Mouse (Mus musculus) midbrain, postnatal 0 days (tissue): Measurements from ENCODE around the gene Slc11a1. TPM values are rescaled to one million over a fixed set of nuclear protein-coding genes. Genes with fewer than 3 reads are reported as not detected.

Source experiments
- ATAC-seq: fragments of 200-750 bp; cut with Nextera tagmentation; 2 replicates; pipeline ENCODE4 v1.8.0; 2017; ENCODE audit warnings: moderate number of reproducible peaks, mild to moderate bottlenecking, moderate TSS enrichment, moderate library complexity; ENCODE audit not compliant: low FRiP score
- DNase-seq: peaks from one replicate; pipeline ENCODE4 v3.0.0-alpha.2; 2015; ENCODE audit warnings: low spot score
- H3K27ac ChIP-seq: fragments of 300-500 bp; sonication (generic); 2 replicates; pipeline ENCODE4 v1.5.1; 2014; ENCODE audit warnings: low read depth, mild to moderate bottlenecking, low read length, mixed read lengths
- H3K27me3 ChIP-seq: fragments of 300-500 bp; sonication (generic); 2 replicates; pipeline ENCODE4 v1.6.1; 2014; ENCODE audit warnings: low read length, control low read depth, mixed read lengths; ENCODE audit not compliant: insufficient read depth
- H3K36me3 ChIP-seq: fragments of 300-500 bp; sonication (generic); 2 replicates; pipeline ENCODE4 v1.6.1; 2014; ENCODE audit warnings: low read length, control low read depth, mixed read lengths; ENCODE audit not compliant: insufficient read depth
- H3K4me1 ChIP-seq: fragments of 300-500 bp; sonication (generic); 2 replicates; pipeline ENCODE4 v1.6.1; 2014; ENCODE audit warnings: mild to moderate bottlenecking, control low read depth, antibody characterized with exemption, low read length, mixed read lengths; ENCODE audit not compliant: insufficient read depth
- H3K4me2 ChIP-seq: fragments of 300-500 bp; sonication (generic); 2 replicates; pipeline ENCODE4 v1.6.1; 2014; ENCODE audit warnings: low read depth, mild to moderate bottlenecking, low read length, mixed read lengths; ENCODE audit not compliant: poor library complexity, severe bottlenecking
- H3K4me3 ChIP-seq: fragments of 300-500 bp; sonication (generic); 2 replicates; pipeline ENCODE4 v1.5.1; 2014; ENCODE audit warnings: low read depth, mild to moderate bottlenecking, low read length, moderate library complexity
- H3K9ac ChIP-seq: fragments of 300-500 bp; sonication (generic); replicated peaks from 2 replicates; pipeline ENCODE4 v1.6.1; 2014; ENCODE audit warnings: mild to moderate bottlenecking, low read length, moderate library complexity, mixed read lengths; ENCODE audit not compliant: poor library complexity, severe bottlenecking
- H3K9me3 ChIP-seq: fragments of 300-500 bp; sonication (generic); 2 replicates; pipeline ENCODE4 v1.6.1; 2016; ENCODE audit warnings: low read length, control low read depth
- CTCF ChIP-seq: IDR thresholded peaks from 2 replicates; pipeline ENCODE4 v1.5.1; 2016; ENCODE audit warnings: antibody characterized with exemption, mild to moderate bottlenecking
- WGBS: fragments of 180-500 bp; shearing (Covaris S2); extraction: QIAGEN DNeasy Blood & Tissue Kit; methylation state at CpG from one replicate; pipeline ENCODE4 v1.1.7; 2014; 5-methylcytosine and 5-hydroxymethylcytosine counted together
- polyA plus RNA-seq: library from polyadenylated mRNA; unstranded; fragments of >200 nt; fragmentation: Nextera tagmentation; extraction: Ambion mirVana; gene quantifications from 2 replicates; pipeline ENCODE4 v1.2.1, GENCODE M21; 2015
- total RNA-seq: library from RNA; depleted of rRNA; stranded (reverse); fragments of >200 nt; gene quantifications from 2 replicates; pipeline ENCODE4 v1.2.3, GENCODE M21; 2014

Slc11a1 gene
- total and polyA plus RNA-seq, 2 experiments from 2014 or later, result 1.3 to 12.6 TPM

GRCm38 (mm10) chr1:74344163-74344916, 30.7 kb upstream of the Slc11a1 start:
- Histone ChIP-seq H3K27me3 (no peaks in the 10 kb centered on the region), H3K9ac (no peak overlapping the region), H3K4me3 (no peak overlapping the region), H3K4me1 (no peaks in the 10 kb centered on the region), H3K9me3 (no peaks in the 10 kb centered on the region), H3K36me3 (peaks cover 5% of the 10 kb centered on the region), H3K27ac (no peak overlapping the region), H3K4me2 (no peak overlapping the region)
- ATAC-seq (no peak), DNase-seq (peak; percentile 14)
- WGBS, result 67% methylated on average over 11 of the region's 11 CpGs
- no peak for TF ChIP-seq CTCF

- WGBS, result 92% methylated on average over 13 of the region's 13 CpGs
- no peak overlapping the region for H3K4me3 ChIP-seq
- ATAC-seq (no peak), DNase-seq (no peak)
- no peaks in the 10 kb centered on the region for H3K27me3 ChIP-seq
- no peaks in the 10 kb centered on the region for H3K4me1 ChIP-seq
- TF ChIP-seq CTCF, result no peak
- no peaks in the 10 kb centered on the region for H3K9me3 ChIP-seq
- H3K4me2 ChIP-seq, result no peak overlapping the region
- no peak overlapping the region for H3K9ac ChIP-seq
- no peak overlapping the region for H3K27ac ChIP-seq
- peaks cover 32% of the 10 kb centered on the region for H3K36me3 ChIP-seq
Observed at GRCm38 (mm10) chr1:74351185-74351769, 23.7 kb upstream of the Slc11a1 start.

- Histone ChIP-seq H3K4me1 (no peaks in the 10 kb centered on the region), H3K9me3 (no peaks in the 10 kb centered on the region), H3K27ac (no peak overlapping the region), H3K9ac (no peak overlapping the region), H3K4me2 (no peak overlapping the region), H3K4me3 (no peak overlapping the region), H3K36me3 (peaks cover 29% of the 10 kb centered on the region), H3K27me3 (no peaks in the 10 kb centered on the region)
- DNase-seq (no peak), ATAC-seq (no peak)
- 87% methylated on average over 5 of the region's 5 CpGs for WGBS
- no peak for TF ChIP-seq CTCF
Observed at GRCm38 (mm10) chr1:74352532-74353096, 22.4 kb upstream of the Slc11a1 start.

GRCm38 (mm10) chr1:74353453-74354229, 21.4 kb upstream of the Slc11a1 start:
- Histone ChIP-seq H3K27me3 (no peaks in the 10 kb centered on the region), H3K4me2 (no peak overlapping the region), H3K9ac (no peak overlapping the region), H3K4me1 (no peaks in the 10 kb centered on the region), H3K9me3 (no peaks in the 10 kb centered on the region), H3K36me3 (peaks cover 27% of the 10 kb centered on the region), H3K27ac (no peak overlapping the region), H3K4me3 (no peak overlapping the region)
- TF ChIP-seq CTCF, result no peak
- WGBS, result 95% methylated on average over 9 of the region's 9 CpGs
- ATAC-seq (no peak), DNase-seq (no peak)

- TF ChIP-seq CTCF, result no peak
- Histone ChIP-seq H3K27ac (no peak overlapping the region), H3K9ac (no peak overlapping the region), H3K4me2 (no peak overlapping the region), H3K27me3 (no peaks in the 10 kb centered on the region), H3K4me1 (no peaks in the 10 kb centered on the region), H3K36me3 (peaks cover 7% of the 10 kb centered on the region; the same call in 1 of the 2 replicates), H3K9me3 (no peaks in the 10 kb centered on the region), H3K4me3 (no peak overlapping the region)
- DNase-seq, result no peak
- ATAC-seq, result no peak
Observed at GRCm38 (mm10) chr1:74357531-74357930, 17.5 kb upstream of the Slc11a1 start.
